Mouse (Mus musculus) brain, embryonic 14.5 days (tissue): ENCODE measurements around the gene Car15. TPM values are rescaled to one million over a fixed set of nuclear protein-coding genes. Genes with fewer than 3 reads are reported as not detected.

Experiments
- DNase-seq: peaks from one replicate; pipeline ENCODE4 v3.0.0-alpha.2; 2011; ENCODE audit warnings: low read depth
- CTCF ChIP-seq: fragments of 200-500 bp; IDR thresholded peaks from 2 replicates; pipeline ENCODE4 v1.5.1; 2012; ENCODE audit warnings: inconsistent platforms, mild to moderate bottlenecking, moderate library complexity, borderline replicate concordance; ENCODE audit not compliant: insufficient read depth, insufficient read length; ENCODE audit errors: extremely low read depth
- POLR2A ChIP-seq: fragments of 200-500 bp; IDR thresholded peaks from 2 replicates; pipeline ENCODE4 v1.6.1; 2012; ENCODE audit warnings: mild to moderate bottlenecking, inconsistent platforms, borderline replicate concordance; ENCODE audit not compliant: poor library complexity, insufficient read depth, insufficient read length, severe bottlenecking; ENCODE audit errors: extremely low read depth
- polyA plus RNA-seq: library from polyadenylated mRNA; depleted of rRNA; stranded (reverse); fragments of >200 nt; gene quantifications from 2 replicates; pipeline ENCODE4 v1.2.3, GENCODE M21; 2012; rRNA removed

The Car15 gene
- polyA plus RNA-seq, 1 experiment = 16.1 TPM

GRCm38 (mm10) chr16:17795643-17796042, 42.5 kb downstream of the Car15 start:
- TF ChIP-seq CTCF (no peak), POLR2A (no peak)
- DNase-seq = no peak

- no peak for DNase-seq
- no peak for TF ChIP-seq CTCF
- TF ChIP-seq POLR2A = no peak
These were observed 44.1 kb downstream of the Car15 start for GRCm38 (mm10) chr16:17794047-17794446.

GRCm38 (mm10) chr16:17792728-17793127, 45.4 kb downstream of the Car15 start:
- TF ChIP-seq CTCF = no peak
- TF ChIP-seq POLR2A = no peak
- DNase-seq = no peak

GRCm38 (mm10) chr16:17785337-17785736, 52.8 kb downstream of the Car15 start:
- peak; percentile 7; the same call in 1 of the 2 replicates for TF ChIP-seq CTCF
- no peak for TF ChIP-seq POLR2A
- DNase-seq = no peak

Other genes with a start within 250 kb of the Car15 start
- 98.5 and 120 TPM in 2 replicates for gene Smpd4, start 219.0 kb downstream of the Car15 start, polyA plus RNA-seq
- gene Ccdc74a, start 191.9 kb downstream of the Car15 start, polyA plus RNA-seq = 6.1 and 8.5 TPM in 2 replicates
- gene Med15, start 105.5 kb downstream of the Car15 start, polyA plus RNA-seq = 65.0 and 87.3 TPM in 2 replicates
- 109 and 116 TPM in 2 replicates for gene Klhl22, start 78.7 kb downstream of the Car15 start, polyA plus RNA-seq
- gene Scarf2, start 41.1 kb downstream of the Car15 start, polyA plus RNA-seq = 11.8 and 15.5 TPM in 2 replicates
- gene B830017H08Rik, start 5.2 kb downstream of the Car15 start, polyA plus RNA-seq = 2.3 and 3.7 TPM in 2 replicates
- 3.2 and 3.9 TPM in 2 replicates for gene Gm20518, start 53.3 kb upstream of the Car15 start, polyA plus RNA-seq
- 0.04 and 0.06 TPM in 2 replicates for gene Tssk1, start 55.9 kb upstream of the Car15 start, polyA plus RNA-seq
- 159 and 166 TPM in 2 replicates for gene Dgcr2, start 60.2 kb upstream of the Car15 start, polyA plus RNA-seq
- gene Tssk2, start 60.3 kb upstream of the Car15 start, polyA plus RNA-seq = not detected in 2 replicates
- gene Ess2, start 73.0 kb upstream of the Car15 start, polyA plus RNA-seq = 51.9 and 56.9 TPM in 2 replicates
- 0.55 and 1.1 TPM in 2 replicates for gene Gsc2, start 76.7 kb upstream of the Car15 start, polyA plus RNA-seq
- gene Slc25a1, start 89.9 kb upstream of the Car15 start, polyA plus RNA-seq = 110 and 126 TPM in 2 replicates
- gene Vpreb2, start 142.1 kb upstream of the Car15 start, polyA plus RNA-seq = 0.10 TPM in 1 of 2 replicates, not detected in the other
- gene Dgcr6, start 214.5 kb upstream of the Car15 start, polyA plus RNA-seq = 110 and 137 TPM in 2 replicates